Mouse (Mus musculus): ENCODE data around the gene Gm29666.

Gene Gm29666

GRCm38 (mm10) chr15:84919938-84920337 is at the start of gene Gm29666:
Gene Gm29666 (minus strand): TSS chr15:84920038.
- no peak for DNase-seq (ENCODE audit: low spot score)

- no peak for DNase-seq (ENCODE audit: low spot score)
These were observed 48.7 kb upstream of the Gm29666 start for GRCm38 (mm10) chr15:84968534-84968933.

- no peak for DNase-seq (ENCODE audit: low spot score)
These were observed 45.9 kb upstream of the Gm29666 start for GRCm38 (mm10) chr15:84965575-84966360.

GRCm38 (mm10) chr15:84964771-84965170 is 44.9 kb upstream of the Gm29666 start:
- no peak for DNase-seq (ENCODE audit: low spot score)

- DNase-seq (ENCODE audit: low spot score), result no peak
These were observed 42.7 kb upstream of the Gm29666 start for GRCm38 (mm10) chr15:84962518-84962917.

GRCm38 (mm10) chr15:84960692-84961091 is 40.9 kb upstream of the Gm29666 start:
- DNase-seq (ENCODE audit: low spot score), result no peak

GRCm38 (mm10) chr15:84959891-84960290 is 40.1 kb upstream of the Gm29666 start:
- no peak for DNase-seq (ENCODE audit: low spot score)

GRCm38 (mm10) chr15:84958331-84958730 is 38.5 kb upstream of the Gm29666 start:
- DNase-seq (ENCODE audit: low spot score), result no peak

- peak; percentile 59 for DNase-seq (ENCODE audit: low spot score)
These were observed 38.0 kb upstream of the Gm29666 start for GRCm38 (mm10) chr15:84957851-84958250.

GRCm38 (mm10) chr15:84953259-84953658 is 33.4 kb upstream of the Gm29666 start:
- DNase-seq (ENCODE audit: low spot score), result no peak

GRCm38 (mm10) chr15:84950053-84950452 is 30.2 kb upstream of the Gm29666 start:
- peak; percentile 45 for DNase-seq (ENCODE audit: low spot score)

- DNase-seq (ENCODE audit: low spot score), result no peak
These were observed 29.2 kb upstream of the Gm29666 start for GRCm38 (mm10) chr15:84948990-84949389.

GRCm38 (mm10) chr15:84944319-84944718 is 24.5 kb upstream of the Gm29666 start:
- DNase-seq (ENCODE audit: low spot score), result no peak

- DNase-seq (ENCODE audit: low spot score), result no peak
These were observed 22.9 kb upstream of the Gm29666 start for GRCm38 (mm10) chr15:84942647-84943285.

- DNase-seq (ENCODE audit: low spot score), result no peak
These were observed 20.3 kb upstream of the Gm29666 start for GRCm38 (mm10) chr15:84940102-84940501.

- DNase-seq (ENCODE audit: low spot score), result no peak
These were observed 15.1 kb upstream of the Gm29666 start for GRCm38 (mm10) chr15:84934901-84935300.

- no peak for DNase-seq (ENCODE audit: low spot score)
These were observed 12.5 kb upstream of the Gm29666 start for GRCm38 (mm10) chr15:84932351-84932750.

GRCm38 (mm10) chr15:84925495-84926018 is 5.7 kb upstream of the Gm29666 start:
- peak; percentile 56 for DNase-seq (ENCODE audit: low spot score)

- DNase-seq (ENCODE audit: low spot score), result peak; percentile 89
These were observed 5.0 kb upstream of the Gm29666 start for GRCm38 (mm10) chr15:84924781-84925315.

- no peak for DNase-seq (ENCODE audit: low spot score)
These were observed 3.8 kb upstream of the Gm29666 start for GRCm38 (mm10) chr15:84923508-84924181.

GRCm38 (mm10) chr15:84922884-84923507 is 3.2 kb upstream of the Gm29666 start, which contains the start of gene Nup50:
Gene Nup50 (plus strand): TSS chr15:84923411.
- DNase-seq (ENCODE audit: low spot score), result peak; percentile 100

GRCm38 (mm10) chr15:84913201-84913600 is 6.6 kb downstream of the Gm29666 start:
- DNase-seq (ENCODE audit: low spot score), result peak; percentile 60
